8 mouse cellular contexts compared by ENCODE assay signal in genomic region chr11:104439703-104440102, GRCm38 (mm10). TPM values are rescaled to one million over a fixed set of nuclear protein-coding genes. Genes with fewer than 3 reads are reported as not detected.
DNase-seq lines count a peak whose midpoint lies in the region; ATAC-seq and TF ChIP-seq lines count a peak whose summit lies in the region.

No protein-coding gene starts in this region.

- no peak overlapping the region for H3K27ac ChIP-seq in cerebellum, adult 2 months (ENCODE audit: insufficient read depth, low read length)
- H3K27ac ChIP-seq in lung, embryonic 14.5 days (ENCODE audit: low read depth) = no peak overlapping the region
- H3K27ac ChIP-seq in limb, embryonic 12.5 days = no peak overlapping the region
- H3K27ac ChIP-seq in neural tube, embryonic 13.5 days (replicated peaks) = no peak overlapping the region

- no peaks in the 10 kb centered on the region for H3K9me3 ChIP-seq in lung, embryonic 14.5 days (ENCODE audit: low read depth, low read length)
- H3K9me3 ChIP-seq in limb, embryonic 12.5 days = no peaks in the 10 kb centered on the region
- no peaks in the 10 kb centered on the region for H3K9me3 ChIP-seq in neural tube, embryonic 13.5 days

- no peaks in the 10 kb centered on the region for H3K27me3 ChIP-seq in cerebellum, adult 2 months (ENCODE audit: control insufficient read depth, insufficient read depth, low read length)
- no peaks in the 10 kb centered on the region for H3K27me3 ChIP-seq in lung, embryonic 14.5 days (ENCODE audit: insufficient read depth, low read length)
- H3K27me3 ChIP-seq in limb, embryonic 12.5 days = no peaks in the 10 kb centered on the region
- no peaks in the 10 kb centered on the region for H3K27me3 ChIP-seq in neural tube, embryonic 13.5 days

- DNase-seq in cerebellum, adult 2 months = no peak
- no peak for DNase-seq in cerebellum, adult 11 months
- no peak for DNase-seq in lung, embryonic 14.5 days
- DNase-seq in lung, adult 18-20 months = no peak
- DNase-seq in layer of hippocampus, adult 11-12 months (ENCODE audit: low spot score) = no peak
- no peak for DNase-seq in cerebellum, postnatal 14 days

- H3K4me3 ChIP-seq in cerebellum, adult 2 months (replicated peaks; ENCODE audit: insufficient read depth, low read depth, low read length) = peak overlapping the region; percentile 15
- H3K4me3 ChIP-seq in lung, embryonic 14.5 days (ENCODE audit: low read depth, low read length) = peak overlapping the region; percentile 17; the same call in 1 of the 2 replicates
- H3K4me3 ChIP-seq in limb, embryonic 12.5 days (replicated peaks) = no peak overlapping the region
- peak overlapping the region; percentile 20 for H3K4me3 ChIP-seq in neural tube, embryonic 13.5 days

- H3K4me2 ChIP-seq in lung, embryonic 14.5 days = peak overlapping the region; percentile 75
- H3K4me2 ChIP-seq in limb, embryonic 12.5 days = peak overlapping the region; percentile 74
- peak overlapping the region; percentile 84 for H3K4me2 ChIP-seq in neural tube, embryonic 13.5 days

- no peak overlapping the region for H3K9ac ChIP-seq in lung, embryonic 14.5 days
- H3K9ac ChIP-seq in limb, embryonic 12.5 days (replicated peaks) = no peak overlapping the region
- H3K9ac ChIP-seq in neural tube, embryonic 13.5 days = no peak overlapping the region

- TF ChIP-seq POLR2A in cerebellum, adult 2 months (IDR thresholded peaks at IDR 0.05; ENCODE audit: borderline replicate concordance, insufficient read depth, low read length) = no peak

- H3K36me3 ChIP-seq in lung, embryonic 14.5 days (ENCODE audit: insufficient read depth) = no peaks in the 10 kb centered on the region
- H3K36me3 ChIP-seq in limb, embryonic 12.5 days = no peaks in the 10 kb centered on the region
- H3K36me3 ChIP-seq in neural tube, embryonic 13.5 days = no peaks in the 10 kb centered on the region

- TF ChIP-seq CTCF in cerebellum, adult 2 months (IDR thresholded peaks at IDR 0.05; ENCODE audit: borderline replicate concordance, insufficient read depth, low read depth, low read length) = no peak
- TF ChIP-seq CTCF in lung, embryonic 14.5 days (IDR thresholded peaks at IDR 0.05; ENCODE audit: low read depth) = no peak

- no peak for ATAC-seq in lung, embryonic 14.5 days (ENCODE audit: insufficient read depth)
- ATAC-seq in limb, embryonic 12.5 days (ENCODE audit: insufficient number of reproducible peaks, insufficient read depth, low FRiP score, low TSS enrichment, low read depth) = no peak
- no peak for ATAC-seq in neural tube, embryonic 13.5 days (ENCODE audit: low read depth)

- H3K4me1 ChIP-seq in cerebellum, adult 2 months (ENCODE audit: control insufficient read depth, insufficient read depth, low read length) = peaks cover 2% of the 10 kb centered on the region; the same call in 1 of the 2 replicates
- peaks cover 5% of the 10 kb centered on the region; the same call in 1 of the 2 replicates for H3K4me1 ChIP-seq in lung, embryonic 14.5 days (ENCODE audit: insufficient read depth)
- H3K4me1 ChIP-seq in limb, embryonic 12.5 days (replicated peaks) = peaks cover 9% of the 10 kb centered on the region
- peaks cover 42% of the 10 kb centered on the region for H3K4me1 ChIP-seq in neural tube, embryonic 13.5 days (replicated peaks)

- WGBS in cerebellum, adult 2 months = 9% methylated on average over 2 of the region's 2 CpGs
- 33% methylated on average over 2 of the region's 2 CpGs for WGBS in lung, embryonic 14.5 days
- WGBS in limb, embryonic 12.5 days = 60% methylated on average over 2 of the region's 2 CpGs
- WGBS in neural tube, embryonic 13.5 days = 61% methylated on average over 2 of the region's 2 CpGs

RNA-seq across cellular contexts. Expression of gene Kansl1, which starts 29.0 kb away (rescaled TPM):
- 87.7 and 91.0 TPM in 2 replicates for polyA plus RNA-seq in cerebellum, adult 2 months (2012; rRNA removed)
- 27.6 and 28.1 TPM in 2 replicates for polyA plus RNA-seq in lung, embryonic 14.5 days (2014; fragmentation: Nextera tagmentation; extraction: Ambion mirVana)
- polyA plus RNA-seq in limb, embryonic 12.5 days (2016; fragmentation: Nextera tagmentation; extraction: Ambion mirVana) = 30.9 and 33.6 TPM in 2 replicates
- polyA plus RNA-seq in neural tube, embryonic 13.5 days (2015; fragmentation: Nextera tagmentation; extraction: Ambion mirVana) = 28.9 and 30.9 TPM in 2 replicates
